Mouse (Mus musculus): ENCODE measurements around the gene Gm6890. TPM values are rescaled to one million over a fixed set of nuclear protein-coding genes. Genes with fewer than 3 reads are reported as not detected.

Gm6890 gene
- polyA plus RNA-seq (2017; shearing (Covaris generic)) = not detected

GRCm38 (mm10) chrX:74740627-74741026 lies at the start of gene Gm6890:
TSS of gene Gm6890 (plus strand) at chrX:74740927.

Other genes with a start within 250 kb of the Gm6890 start
- not detected for gene Olfr1326-ps1, start 166.0 kb upstream of the Gm6890 start, polyA plus RNA-seq (2017; shearing (Covaris generic))
- not detected for gene Olfr1325, start 148.2 kb upstream of the Gm6890 start, polyA plus RNA-seq (2017; shearing (Covaris generic))
- gene Gm5640, start 95.3 kb upstream of the Gm6890 start, polyA plus RNA-seq (2017; shearing (Covaris generic)) = not detected
- not detected for gene Gm5936, start 96.3 kb downstream of the Gm6890 start, polyA plus RNA-seq (2017; shearing (Covaris generic))